Mouse (Mus musculus) embryo, embryonic 11.5 days (tissue): Measurements from ENCODE around the gene Apobec4.
"Not testable (repeated sequence)": the region's sequence is repeated elsewhere in the genome, so short reads cannot be mapped to it uniquely, and the experiment has no call there.

Experiments
- DNase-seq: peaks from one replicate; pipeline ENCODE4 v3.0.0-alpha.2; 2012; ENCODE audit warnings: low read depth, low spot score

Gene Apobec4

DNA sequence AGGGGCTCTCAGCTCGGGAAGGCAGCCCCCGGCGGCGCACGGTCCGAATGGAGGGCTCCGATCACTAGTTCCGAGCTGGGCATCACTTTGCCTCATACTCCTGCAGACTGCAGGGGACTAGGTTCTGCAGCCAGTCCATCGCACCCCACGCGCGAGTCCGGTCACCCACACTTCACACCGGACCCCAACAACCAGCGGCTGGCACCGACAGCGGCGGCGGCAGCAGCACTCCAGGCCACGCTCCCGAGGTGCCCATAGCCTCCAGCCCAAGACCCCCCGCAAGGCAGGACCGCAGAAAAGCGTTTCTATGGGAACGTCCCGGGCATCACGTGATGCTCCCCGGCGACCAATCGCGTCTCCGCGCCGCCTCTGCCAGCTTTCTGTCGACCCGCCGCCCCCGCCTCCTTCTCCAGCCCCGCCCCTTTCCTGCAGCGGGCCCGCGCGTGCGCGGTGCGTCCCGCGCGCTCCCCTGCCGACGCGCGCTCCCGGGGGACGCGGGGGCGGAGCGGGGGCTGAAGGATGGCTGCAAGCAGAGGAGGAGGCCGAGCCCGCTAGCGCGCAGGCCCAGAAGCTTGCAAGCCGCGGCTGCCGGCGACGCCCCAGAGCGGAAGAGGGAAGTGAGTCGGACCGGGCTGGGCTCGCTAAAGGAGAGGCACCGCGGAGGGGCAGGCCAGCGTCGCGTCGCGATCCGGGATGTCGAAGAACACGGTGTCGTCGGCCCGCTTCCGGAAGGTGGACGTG is 15.9 kb downstream of the Apobec4 start, which contains the start of the genes Rgl1 and Arpc5:
TSS of gene Rgl1 (minus strand) at position 320 of the 741 bp plus-strand sequence.
TSS of gene Arpc5 (plus strand) at position 511 of the 741 bp plus-strand sequence.
- DNase-seq: peak; percentile 97

DNA sequence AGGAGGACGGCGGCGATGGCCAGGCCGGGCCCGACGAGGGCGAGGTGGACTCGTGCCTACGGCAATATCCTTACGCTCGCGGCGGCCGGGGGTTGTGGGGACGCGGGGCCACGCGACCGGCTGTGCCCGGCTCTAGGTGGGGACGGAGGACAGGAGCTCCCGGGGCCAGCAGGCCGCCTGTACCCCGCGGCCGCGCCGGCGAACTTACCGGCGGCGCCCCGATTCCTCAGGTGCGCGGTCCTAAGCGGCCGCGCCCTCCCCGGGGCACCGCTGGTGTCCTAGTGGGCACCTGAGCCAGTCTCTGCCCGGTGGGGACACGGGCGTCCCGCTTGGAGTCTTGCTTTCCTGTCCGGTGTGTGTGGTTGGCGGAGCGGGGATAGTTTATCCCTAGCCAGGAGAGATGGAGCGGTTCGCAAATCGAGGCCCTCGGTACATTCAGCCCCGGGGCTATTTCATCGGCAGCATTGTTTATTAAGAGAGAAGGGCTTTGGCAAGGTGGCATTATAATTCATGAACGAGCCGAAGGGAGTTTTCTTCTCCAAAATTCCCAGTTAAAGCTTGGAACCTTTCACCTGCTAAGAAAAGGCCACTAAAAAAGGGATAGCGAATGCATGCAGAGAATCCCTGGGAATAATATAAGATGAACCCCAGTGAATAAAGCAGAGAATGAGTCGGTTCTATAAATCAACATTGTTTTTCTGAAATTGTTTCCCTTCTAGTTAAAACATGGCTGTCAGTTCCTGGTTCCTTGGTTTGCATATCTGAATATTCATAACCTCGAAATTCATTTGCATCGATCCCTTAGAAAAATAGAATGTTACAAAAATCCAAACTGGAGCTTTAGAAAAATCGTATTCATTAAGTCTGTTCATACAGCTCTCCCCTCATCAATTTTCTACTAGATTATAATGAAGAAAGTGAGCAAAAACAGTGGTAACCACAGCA is 16.7 kb downstream of the Apobec4 start:
- DNase-seq: no peak

DNA sequence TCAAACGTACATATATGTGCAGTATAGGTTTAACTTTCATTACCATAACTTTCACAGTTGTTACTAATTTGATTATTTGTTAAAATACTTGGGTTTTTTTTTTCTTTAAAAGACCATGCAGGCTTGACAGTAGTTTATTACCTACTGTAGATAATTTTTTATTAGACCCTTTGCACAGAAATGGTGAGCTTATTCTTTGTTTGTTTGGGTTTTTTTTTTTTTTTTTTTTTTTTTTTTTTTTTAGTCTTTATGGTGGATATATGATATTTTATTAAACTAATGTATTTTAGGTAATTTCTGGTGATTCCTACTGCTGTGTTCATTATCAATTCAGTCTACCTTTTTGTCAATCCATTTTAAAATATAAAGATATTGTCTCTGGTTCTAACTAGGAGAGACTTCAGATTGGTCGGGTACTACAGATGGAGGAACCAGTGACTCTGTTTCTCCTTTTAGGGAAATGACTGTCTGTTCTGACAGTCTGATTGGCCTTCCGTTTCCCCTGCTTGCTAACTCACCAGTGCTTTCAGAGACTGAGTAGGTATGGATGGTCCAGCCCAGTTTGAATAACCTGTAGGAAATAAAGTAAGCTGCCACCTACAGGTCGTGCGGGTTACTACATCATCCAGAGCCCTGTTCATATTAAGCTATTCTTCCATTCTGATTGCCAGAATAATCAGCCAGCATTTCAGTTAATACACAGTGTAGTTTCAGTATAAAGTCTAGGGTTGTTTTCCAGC is 17.6 kb downstream of the Apobec4 start:
- peak; percentile 67 for DNase-seq

DNA sequence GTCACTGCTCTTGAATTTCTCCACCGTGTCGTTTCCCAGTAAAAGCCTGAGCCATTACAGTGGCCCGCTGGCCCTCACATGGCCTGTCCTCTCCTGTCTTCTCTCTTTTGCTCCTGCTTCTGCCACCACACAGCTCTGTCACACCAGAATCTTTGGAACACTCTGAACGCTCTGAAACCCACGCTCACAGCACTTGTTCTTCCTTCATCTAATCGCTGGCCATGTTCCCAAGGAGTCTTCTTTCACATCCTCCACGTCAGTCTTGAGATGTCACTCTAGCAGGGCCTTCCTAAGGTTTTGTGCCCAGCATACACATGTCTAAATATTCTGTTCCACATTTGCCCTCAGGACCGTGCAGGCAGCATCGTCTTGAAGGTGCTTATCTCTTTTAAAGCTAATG is 20.7 kb downstream of the Apobec4 start:
- no peak for DNase-seq

DNA sequence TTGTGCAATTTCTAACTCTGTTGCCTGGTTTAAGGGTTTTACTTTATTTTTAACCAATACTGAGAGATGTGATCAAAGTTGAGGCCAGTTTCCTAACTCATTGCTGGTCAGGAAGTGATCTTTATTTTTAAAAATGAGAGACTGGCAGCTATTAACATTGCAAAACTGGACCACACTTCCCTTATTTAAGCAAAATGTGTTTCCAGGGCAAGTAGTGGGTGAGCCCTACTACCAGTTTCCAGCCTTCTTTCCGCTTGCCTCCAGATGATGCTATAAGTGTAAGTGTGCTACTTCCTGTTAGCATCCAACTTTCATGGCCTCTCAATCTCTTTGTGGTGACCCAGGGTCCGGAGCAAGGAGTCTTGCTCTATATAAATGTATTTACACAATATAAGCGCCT is 24.2 kb downstream of the Apobec4 start:
- not testable (repeated sequence) for DNase-seq

DNA sequence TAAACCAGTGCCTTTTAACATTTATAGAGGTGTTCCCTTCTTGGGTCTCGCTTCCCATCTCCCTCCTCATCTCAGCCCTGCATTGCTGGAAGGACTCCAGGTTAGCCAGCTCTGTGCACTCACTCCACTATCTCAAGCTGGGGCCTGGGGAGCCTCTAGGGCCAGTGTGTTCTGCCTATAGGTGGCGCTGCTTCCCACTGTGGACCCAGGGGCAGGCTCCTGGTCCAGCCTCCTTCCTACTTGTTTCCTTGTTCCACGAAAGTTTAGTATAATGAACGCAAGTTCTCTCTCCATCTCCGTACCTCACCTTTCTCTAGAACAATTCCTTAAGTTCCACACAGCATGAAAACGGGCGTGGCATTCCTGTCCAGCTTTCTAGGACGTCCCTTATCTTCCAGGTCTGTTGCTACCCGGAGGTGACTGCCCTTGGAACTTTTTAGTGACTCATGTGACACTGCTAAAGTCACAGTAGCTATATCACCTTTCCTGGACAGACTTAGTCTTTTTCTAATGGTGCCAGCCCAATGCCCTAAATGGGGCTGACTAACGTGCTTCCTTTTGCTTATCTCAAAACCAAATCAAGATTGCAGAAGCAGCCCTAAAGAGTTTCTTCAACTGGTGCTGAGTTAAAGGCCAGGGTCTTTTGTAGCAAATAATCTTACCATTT is 28.9 kb downstream of the Apobec4 start:
- DNase-seq: no peak

DNA sequence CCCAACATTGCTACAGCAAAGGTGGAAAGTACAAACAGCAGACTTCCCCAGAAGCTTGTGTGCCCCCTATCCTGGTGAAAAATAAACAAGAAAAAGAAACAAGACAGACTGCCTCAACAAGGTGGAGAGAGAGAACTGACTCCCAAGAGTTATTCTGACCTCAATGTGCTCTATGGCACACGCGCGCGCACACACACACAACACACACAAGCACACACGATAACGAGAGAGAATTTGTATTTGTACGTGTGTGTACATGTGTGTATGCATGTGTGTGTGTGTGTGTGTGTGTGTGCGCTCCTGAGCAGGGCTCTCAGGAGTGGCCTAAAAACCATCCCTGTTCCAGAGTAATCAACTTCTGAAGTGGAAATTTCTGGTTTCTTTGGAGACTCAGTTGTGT is 34.3 kb downstream of the Apobec4 start:
- DNase-seq: no peak

DNA sequence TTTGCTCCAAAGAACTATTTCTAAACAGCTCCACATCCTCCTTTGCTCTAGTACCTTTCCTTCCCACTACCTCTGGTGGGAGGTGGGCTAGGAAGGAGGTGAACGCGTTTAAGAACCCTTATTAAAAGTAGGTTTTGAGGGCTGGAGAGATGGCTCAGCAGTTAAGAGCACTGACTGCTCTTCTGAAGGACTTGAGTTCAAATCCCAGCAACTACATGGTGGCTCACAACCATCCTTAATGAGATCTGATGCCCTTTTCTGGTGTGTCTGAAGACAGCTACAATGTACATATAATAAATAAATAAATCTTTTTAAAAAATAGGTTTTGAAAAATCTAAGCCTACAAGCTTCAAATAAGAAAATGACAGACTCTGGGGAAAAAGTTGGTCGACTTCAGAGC is 35.1 kb downstream of the Apobec4 start:
- not testable (repeated sequence) for DNase-seq

DNA sequence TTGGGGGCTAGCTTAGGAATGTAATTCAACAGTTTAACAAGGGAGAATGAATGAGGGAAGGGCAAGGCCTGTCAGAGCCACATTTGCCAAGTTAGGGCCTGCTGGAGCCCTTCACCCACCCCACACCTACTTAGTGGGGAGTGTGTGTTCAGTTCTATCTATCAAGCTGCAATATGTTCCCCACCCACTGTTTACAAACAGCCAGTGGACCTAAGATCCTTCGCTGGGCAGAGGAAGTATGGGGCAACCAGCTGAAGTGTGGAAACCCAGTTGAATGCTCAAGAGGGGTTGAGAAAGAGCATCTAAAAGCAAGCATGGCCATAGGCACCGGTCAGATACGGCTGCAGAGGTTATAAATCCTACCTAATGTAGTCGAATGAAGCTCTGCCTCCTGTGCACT is 36.6 kb downstream of the Apobec4 start:
- DNase-seq: no peak

DNA sequence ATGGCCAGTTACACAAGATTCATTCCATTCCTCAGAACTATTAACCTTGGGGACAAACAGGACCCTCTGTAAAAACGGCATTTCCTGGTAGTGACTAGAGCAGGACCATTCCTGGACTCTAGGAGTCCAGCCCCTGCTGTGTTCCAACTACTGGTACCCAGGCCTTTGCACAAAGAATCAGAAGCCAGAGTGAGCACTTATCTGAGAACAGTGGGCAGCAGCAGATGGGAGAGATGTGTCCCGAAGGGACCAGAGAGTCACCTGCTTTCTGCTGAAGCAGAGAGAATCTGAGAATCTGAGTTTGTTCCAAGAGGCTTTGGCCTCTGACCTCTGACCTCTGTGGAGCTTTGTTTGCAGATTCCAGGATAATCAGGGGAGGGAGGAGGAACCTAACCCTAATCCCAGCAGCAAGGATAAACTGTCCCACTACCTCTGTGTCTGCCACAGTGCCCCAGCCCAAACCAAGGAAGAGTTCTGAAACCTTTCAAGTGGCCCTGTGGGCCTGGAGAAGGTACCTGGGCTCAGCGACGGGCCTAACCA is 37.8 kb downstream of the Apobec4 start:
- no peak for DNase-seq

DNA sequence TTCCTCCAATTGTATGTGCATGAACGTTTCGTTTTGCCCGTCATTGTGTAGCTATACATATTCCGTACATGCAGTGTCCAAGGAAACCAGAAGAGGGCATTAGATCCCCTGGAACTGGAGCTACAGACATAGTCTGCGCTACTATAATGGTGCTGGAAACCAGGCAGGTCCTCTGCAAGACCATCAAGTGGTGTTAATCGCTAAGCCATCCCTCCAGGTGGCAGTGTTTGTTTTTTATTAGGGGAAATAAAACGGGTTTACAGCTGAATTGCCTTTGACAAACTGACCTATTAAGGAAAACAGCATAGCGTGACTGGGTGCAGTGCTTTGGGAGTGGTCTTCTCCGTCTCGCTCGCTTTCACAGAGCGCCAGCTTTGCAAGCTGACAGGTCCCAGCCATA is 39.9 kb downstream of the Apobec4 start:
- DNase-seq: peak; percentile 56

DNA sequence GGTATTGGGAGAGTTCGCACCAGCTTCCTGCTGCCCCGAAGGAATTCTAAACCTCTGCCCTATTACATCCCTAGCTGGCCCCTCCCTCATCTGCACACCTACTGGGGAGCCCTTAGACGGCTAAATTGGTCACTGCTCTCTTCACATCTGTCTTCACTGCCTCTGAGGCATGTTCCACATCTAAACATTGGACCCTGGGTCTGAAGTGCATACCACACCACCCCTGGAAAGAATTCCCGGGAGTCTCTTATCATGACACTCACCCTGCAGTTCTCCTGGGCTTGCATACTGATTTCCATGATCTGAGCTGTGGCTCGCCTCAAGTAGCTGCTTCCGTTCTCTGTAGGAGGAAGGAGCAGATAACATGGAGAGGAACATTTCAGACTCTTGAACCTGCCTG is 40.5 kb downstream of the Apobec4 start:
- no peak for DNase-seq

DNA sequence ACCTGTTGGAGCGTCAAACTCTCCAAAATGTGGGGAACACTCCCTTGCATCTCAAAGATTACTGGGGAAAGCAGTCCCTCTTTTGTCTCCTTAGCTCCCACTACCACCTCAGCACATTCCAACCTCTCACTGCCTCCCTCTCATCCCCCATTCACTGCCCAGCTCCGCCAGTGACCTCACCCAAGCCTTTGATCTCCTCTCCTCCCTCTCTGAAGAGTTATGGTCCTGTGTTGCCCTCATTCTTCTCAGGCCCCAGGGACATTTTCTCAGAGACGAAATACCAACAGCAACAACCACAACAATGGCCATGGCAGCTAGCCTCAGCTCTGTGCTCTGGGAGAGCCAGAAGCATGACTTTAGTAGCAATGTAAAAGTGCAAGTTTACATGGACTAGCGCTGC is 40.9 kb downstream of the Apobec4 start:
- no peak for DNase-seq

DNA sequence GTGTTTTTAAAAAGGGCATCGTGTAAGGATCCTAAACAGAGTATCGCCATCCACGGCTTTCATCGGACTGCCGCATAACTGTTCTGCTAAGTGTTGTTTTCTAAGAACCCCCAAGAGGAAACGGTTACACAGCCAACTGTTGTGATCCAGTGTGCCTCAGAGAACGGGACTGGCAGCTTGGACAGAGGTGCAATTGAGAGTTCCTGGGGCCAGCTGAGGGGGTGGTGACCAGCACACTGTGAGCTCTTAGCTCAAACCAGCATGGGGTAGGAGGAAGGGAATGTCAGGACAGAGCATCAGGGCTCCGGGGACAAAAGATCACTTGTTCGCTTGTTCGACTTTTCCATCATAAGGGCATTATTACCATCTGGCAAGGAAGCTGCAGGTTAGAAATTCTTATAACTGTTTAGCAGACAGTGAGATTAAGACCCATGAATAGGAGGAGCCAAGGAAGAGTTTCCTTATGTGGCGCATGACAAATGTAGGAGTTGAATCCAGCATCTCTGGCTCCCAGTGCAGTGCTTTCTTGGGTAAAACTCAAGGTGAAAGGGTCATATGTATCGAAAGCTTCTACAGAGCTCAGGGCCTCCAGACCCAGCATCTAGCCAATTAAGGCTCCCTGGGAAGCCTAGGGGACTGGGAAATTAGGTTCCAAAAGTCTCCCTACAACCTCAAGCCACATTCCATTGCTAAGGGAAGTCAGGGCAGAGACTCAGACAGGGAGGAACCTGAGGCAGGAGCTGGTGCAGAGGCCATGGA is 42.6 kb downstream of the Apobec4 start:
- no peak for DNase-seq

DNA sequence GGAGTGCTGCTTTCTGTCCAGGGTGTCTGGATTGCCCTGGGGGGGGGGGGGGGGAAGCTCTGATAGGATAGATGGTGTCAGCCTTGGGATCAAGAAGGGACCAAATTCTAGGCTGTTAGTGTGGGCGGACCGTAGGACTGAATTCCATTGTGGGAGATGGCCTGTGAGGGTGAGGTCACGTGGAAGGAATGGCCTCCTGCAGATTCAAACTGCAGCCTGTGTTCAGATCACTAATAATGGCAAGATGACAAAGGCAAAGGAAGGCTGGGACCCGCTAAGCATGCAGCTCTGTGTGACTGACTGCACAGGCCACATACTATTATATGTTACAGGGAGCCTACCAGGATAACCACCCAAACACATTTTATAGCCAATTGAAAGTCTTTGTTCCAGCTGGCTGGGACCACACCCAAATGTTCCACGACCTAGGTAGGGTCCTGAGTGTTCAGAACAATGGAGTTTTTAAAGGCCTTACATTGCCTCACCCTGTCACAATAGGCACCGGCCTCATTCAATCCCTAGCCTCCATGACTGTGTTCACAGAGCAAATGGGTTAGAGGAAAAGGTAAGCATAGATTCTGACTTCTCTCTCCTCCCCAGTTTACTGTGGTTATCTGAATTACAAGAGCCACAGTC is 43.3 kb downstream of the Apobec4 start:
- no peak for DNase-seq

DNA sequence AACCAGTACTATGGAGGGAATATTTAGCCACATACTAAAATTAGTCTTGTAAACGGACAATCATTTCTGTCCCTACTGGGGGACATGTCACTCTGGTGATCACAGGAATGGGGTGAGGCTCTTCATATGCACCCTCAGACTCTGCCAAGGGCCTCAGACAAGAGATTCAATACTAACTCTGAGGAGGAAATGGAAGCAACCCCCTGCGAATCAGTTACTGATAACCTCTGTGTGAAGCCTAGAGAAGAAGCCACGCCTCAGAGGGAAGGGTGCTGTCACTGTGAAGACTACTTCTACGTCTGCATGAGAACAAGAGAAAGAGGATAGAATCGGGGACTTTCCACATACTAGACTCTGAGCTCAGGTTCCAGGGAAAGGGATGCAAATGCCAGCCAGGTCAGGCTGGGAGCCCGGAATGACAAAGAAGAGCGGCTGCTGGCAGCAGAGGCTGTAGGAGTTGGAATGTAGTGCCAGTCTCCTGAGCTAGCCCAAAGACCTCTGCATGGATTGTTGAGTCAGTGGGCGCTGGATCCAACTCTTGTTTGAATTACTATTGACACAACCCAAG is 45.4 kb downstream of the Apobec4 start:
- no peak for DNase-seq

DNA sequence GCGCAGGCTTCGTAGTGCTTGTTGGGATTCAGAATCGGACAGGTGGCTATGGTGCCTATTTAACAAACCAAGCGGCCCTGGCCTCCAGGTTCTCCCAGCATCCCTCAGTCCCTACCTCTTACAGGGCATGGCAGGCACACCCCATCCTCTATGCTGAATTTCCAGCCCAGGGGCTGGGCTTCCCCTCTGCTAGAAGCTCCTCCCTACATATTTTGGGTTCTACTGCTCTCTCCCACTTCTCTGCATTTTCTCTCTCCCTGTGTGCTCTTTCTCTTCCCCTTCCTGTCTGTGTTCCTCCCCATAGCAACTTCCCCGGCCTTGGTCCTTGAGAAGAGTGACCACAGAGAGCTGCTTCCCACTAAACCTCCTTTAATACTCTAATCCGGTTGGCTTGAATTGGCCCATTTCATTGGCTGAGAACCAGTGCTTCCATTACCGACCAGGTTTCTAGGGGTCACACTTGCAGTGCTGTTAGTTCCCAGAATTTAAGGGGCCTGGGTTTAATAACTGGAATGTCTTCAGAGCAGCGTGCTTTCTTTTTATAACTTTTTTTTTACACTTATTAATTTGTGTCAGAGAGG is 46.4 kb downstream of the Apobec4 start:
- no peak for DNase-seq

DNA sequence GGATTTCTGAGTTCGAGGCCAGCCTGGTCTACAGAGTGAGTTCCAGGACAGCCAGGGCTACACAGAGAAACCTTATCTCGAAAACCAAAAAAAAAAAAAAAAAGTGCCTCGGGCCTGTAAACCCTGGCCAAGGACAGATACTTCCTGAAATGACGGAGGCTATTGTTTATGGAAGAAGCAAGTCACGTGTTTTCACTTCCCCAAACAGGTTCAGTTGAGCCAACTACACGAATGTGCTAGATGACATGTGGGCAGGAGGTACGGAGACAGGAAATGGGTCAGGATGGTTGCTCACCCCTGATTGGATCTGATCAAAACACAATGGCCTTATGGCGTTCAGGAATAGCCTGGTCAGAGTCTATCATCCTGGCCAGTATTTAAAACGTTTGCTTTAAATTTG is 47.8 kb downstream of the Apobec4 start:
- DNase-seq: no peak

DNA sequence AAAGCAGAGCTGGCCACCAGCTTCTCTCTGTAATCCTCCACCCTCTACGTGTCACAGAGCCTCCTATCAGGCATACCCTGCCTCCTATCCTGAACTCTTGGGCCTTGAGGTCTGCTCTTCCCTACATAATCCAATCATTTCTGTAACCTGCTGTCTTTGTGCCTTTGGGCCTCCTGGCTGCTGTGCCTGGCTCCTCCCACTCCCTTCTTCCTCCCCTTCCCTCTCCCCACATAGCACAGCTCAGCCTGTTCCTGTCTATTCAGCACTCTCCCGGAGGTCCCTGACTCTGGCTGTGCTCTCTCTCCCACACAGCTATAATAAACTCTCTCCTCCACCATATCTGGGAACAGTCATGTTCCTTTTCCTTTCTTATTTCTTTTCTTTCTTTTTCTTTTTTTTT is 49.5 kb downstream of the Apobec4 start, which contains the start of gene Ncf2:
TSS of gene Ncf2 (plus strand) at position 298 of the 400 bp plus-strand sequence.
- no peak for DNase-seq
